Mouse (Mus musculus): ENCODE results near the gene Olfr847. TPM values are rescaled to one million over a fixed set of nuclear protein-coding genes. Genes with fewer than 3 reads are reported as not detected.

The Olfr847 gene
- polyA plus RNA-seq (2012; fragmentation: generic; extraction: Trizol), result 0.02 TPM

GRCm38 (mm10) chr9:19378569-19378968 lies at the start of gene Olfr847:
Gene Olfr847 (minus strand): TSS chr9:19378669.
- no peak within 1 kb of the TSS for H3K4me3 ChIP-seq
- no peaks in the 10 kb centered on the region for H3K79me2 ChIP-seq (ENCODE audit: control insufficient read depth, insufficient read depth)
- no peak within 1 kb of the TSS for H3K4me2 ChIP-seq (ENCODE audit: low read depth)
- no peaks in the 10 kb centered on the region for H3K27me3 ChIP-seq (ENCODE audit: control insufficient read depth, insufficient read depth, insufficient read length)
- H3K36me3 ChIP-seq (ENCODE audit: control insufficient read depth, insufficient read depth), result no peaks in the 10 kb centered on the region
- H3ac ChIP-seq (ENCODE audit: control insufficient read depth, insufficient read length), result no peak within 1 kb of the TSS
- TF ChIP-seq TCF3 (IDR thresholded peaks at IDR 0.05; ENCODE audit: insufficient read length, low read depth) (no peak), POLR2A (IDR thresholded peaks at IDR 0.05; ENCODE audit: insufficient read length, low read depth) (no peak), SRF (IDR thresholded peaks at IDR 0.05; ENCODE audit: control insufficient read depth, insufficient read length, low read depth) (no peak), TCF12 (IDR thresholded peaks at IDR 0.05; ENCODE audit: insufficient read depth, poor library complexity, severe bottlenecking) (no peak), CEBPB (IDR thresholded peaks at IDR 0.05; ENCODE audit: insufficient read depth, poor library complexity, severe bottlenecking) (no peak), MYOG (IDR thresholded peaks at IDR 0.05; ENCODE audit: control insufficient read depth in 1 of 3, insufficient read depth in 1 of 3, insufficient read length in 2 of 3, low read depth in 2 of 3) (no peak), E2F4 (IDR thresholded peaks at IDR 0.05; ENCODE audit: insufficient read depth) (no peak), USF1 (IDR thresholded peaks at IDR 0.05; ENCODE audit: low read depth) (no peak), REST (IDR thresholded peaks at IDR 0.05; ENCODE audit: insufficient read depth, insufficient read length) (no peak), MYOD1 (IDR thresholded peaks at IDR 0.05; ENCODE audit: control insufficient read depth in 1 of 3, insufficient read length in 2 of 3, low read depth in 2 of 3) (no peak), POLR2AphosphoS2 (IDR thresholded peaks at IDR 0.05; ENCODE audit: insufficient read length, low read depth) (no peak), MAX (IDR thresholded peaks at IDR 0.05; ENCODE audit: low read depth) (no peak)

- TF ChIP-seq E2F4 (IDR thresholded peaks at IDR 0.05; ENCODE audit: insufficient read depth) (no peak), TCF3 (IDR thresholded peaks at IDR 0.05; ENCODE audit: insufficient read length, low read depth) (no peak), MAX (IDR thresholded peaks at IDR 0.05; ENCODE audit: low read depth) (no peak), POLR2A (IDR thresholded peaks at IDR 0.05; ENCODE audit: insufficient read length, low read depth) (no peak), MYOD1 (IDR thresholded peaks at IDR 0.05; ENCODE audit: control insufficient read depth in 1 of 3, insufficient read length in 2 of 3, low read depth in 2 of 3) (no peak), REST (IDR thresholded peaks at IDR 0.05; ENCODE audit: insufficient read depth, insufficient read length) (no peak), SRF (IDR thresholded peaks at IDR 0.05; ENCODE audit: control insufficient read depth, insufficient read length, low read depth) (no peak), TCF12 (IDR thresholded peaks at IDR 0.05; ENCODE audit: insufficient read depth, poor library complexity, severe bottlenecking) (no peak), MYOG (IDR thresholded peaks at IDR 0.05; ENCODE audit: control insufficient read depth in 1 of 3, insufficient read depth in 1 of 3, insufficient read length in 2 of 3, low read depth in 2 of 3) (no peak), CEBPB (IDR thresholded peaks at IDR 0.05; ENCODE audit: insufficient read depth, poor library complexity, severe bottlenecking) (no peak), POLR2AphosphoS2 (IDR thresholded peaks at IDR 0.05; ENCODE audit: insufficient read length, low read depth) (no peak), USF1 (IDR thresholded peaks at IDR 0.05; ENCODE audit: low read depth) (no peak)
- Histone ChIP-seq H3K27me3 (ENCODE audit: control insufficient read depth, insufficient read depth, insufficient read length) (no peaks in the 10 kb centered on the region), H3K4me3 (no peak within 1 kb of the TSS)
These were observed 14.6 kb downstream of the Olfr847 start, which contains the start of gene Olfr846 for GRCm38 (mm10) chr9:19363905-19364304. Gene Olfr846 (minus strand): TSS chr9:19364005.

DNA sequence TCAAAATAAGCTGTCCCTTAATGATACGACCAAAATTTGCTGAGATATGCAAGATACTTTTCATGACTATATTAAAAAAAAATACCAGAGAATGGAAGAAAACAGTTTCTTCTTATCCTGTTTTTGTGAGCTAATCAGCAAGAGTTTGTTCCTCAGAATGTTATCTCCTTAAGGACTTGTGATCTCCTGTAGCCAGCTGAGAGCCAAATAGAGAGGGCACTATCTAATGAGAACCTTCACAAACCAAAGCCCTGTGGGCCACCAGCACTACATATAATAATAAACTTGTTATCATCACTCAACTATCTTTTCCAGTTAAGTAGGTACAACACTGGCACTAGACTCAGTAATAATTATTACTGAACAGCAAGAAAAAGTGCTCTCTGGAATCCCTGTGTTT lies 42.3 kb downstream of the Olfr847 start, which contains the start of gene Olfr845:
TSS of gene Olfr845 (plus strand) at position 301 of the 400 bp plus-strand sequence.
- Histone ChIP-seq H3ac (ENCODE audit: control insufficient read depth, insufficient read length) (no peak within 1 kb of the TSS), H3K36me3 (ENCODE audit: control insufficient read depth, insufficient read depth) (no peaks in the 10 kb centered on the region), H3K4me3 (no peak within 1 kb of the TSS), H3K4me2 (ENCODE audit: low read depth) (no peak within 1 kb of the TSS), H3K79me2 (ENCODE audit: control insufficient read depth, insufficient read depth) (no peaks in the 10 kb centered on the region), H3K27me3 (ENCODE audit: control insufficient read depth, insufficient read depth, insufficient read length) (no peaks in the 10 kb centered on the region)
- TF ChIP-seq TCF12 (IDR thresholded peaks at IDR 0.05; ENCODE audit: insufficient read depth, poor library complexity, severe bottlenecking) (no peak), MAX (IDR thresholded peaks at IDR 0.05; ENCODE audit: low read depth) (no peak), REST (IDR thresholded peaks at IDR 0.05; ENCODE audit: insufficient read depth, insufficient read length) (no peak), SRF (IDR thresholded peaks at IDR 0.05; ENCODE audit: control insufficient read depth, insufficient read length, low read depth) (no peak)

More at GRCm38 (mm10) chr9:19363905-19364304, 14.6 kb downstream of the Olfr847 start, which contains the start of gene Olfr846:
- Histone ChIP-seq H3K36me3 (ENCODE audit: control insufficient read depth, insufficient read depth) (no peaks in the 10 kb centered on the region), H3ac (ENCODE audit: control insufficient read depth, insufficient read length) (no peak within 1 kb of the TSS), H3K4me2 (ENCODE audit: low read depth) (no peak within 1 kb of the TSS), H3K79me2 (ENCODE audit: control insufficient read depth, insufficient read depth) (no peaks in the 10 kb centered on the region)

Other genes starting within 250 kb of the Olfr847 start
- gene Olfr837, start 242.4 kb downstream of the Olfr847 start, polyA plus RNA-seq (2012; fragmentation: generic; extraction: Trizol), result not detected
- not detected for gene Olfr839-ps1, start 201.4 kb downstream of the Olfr847 start, polyA plus RNA-seq (2012; fragmentation: generic; extraction: Trizol)
- not detected for gene Olfr843, start 126.7 kb downstream of the Olfr847 start, polyA plus RNA-seq (2012; fragmentation: generic; extraction: Trizol)
- gene Olfr844, start 62.3 kb downstream of the Olfr847 start, polyA plus RNA-seq (2012; fragmentation: generic; extraction: Trizol), result not detected
- gene Olfr845, start 42.2 kb downstream of the Olfr847 start, polyA plus RNA-seq (2012; fragmentation: generic; extraction: Trizol), result not detected
- not detected for gene Olfr846, start 14.7 kb downstream of the Olfr847 start, polyA plus RNA-seq (2012; fragmentation: generic; extraction: Trizol)
- not detected for gene Olfr849, start 61.6 kb upstream of the Olfr847 start, polyA plus RNA-seq (2012; fragmentation: generic; extraction: Trizol)
- not detected for gene Olfr850, start 99.6 kb upstream of the Olfr847 start, polyA plus RNA-seq (2012; fragmentation: generic; extraction: Trizol)
- not detected for gene Olfr851, start 114.6 kb upstream of the Olfr847 start, polyA plus RNA-seq (2012; fragmentation: generic; extraction: Trizol)
- gene Olfr853, start 162.4 kb upstream of the Olfr847 start, polyA plus RNA-seq (2012; fragmentation: generic; extraction: Trizol), result not detected
- gene Olfr854, start 188.7 kb upstream of the Olfr847 start, polyA plus RNA-seq (2012; fragmentation: generic; extraction: Trizol), result not detected
- not detected for gene Olfr855, start 203.9 kb upstream of the Olfr847 start, polyA plus RNA-seq (2012; fragmentation: generic; extraction: Trizol)
- gene Zfp317, start 243.4 kb upstream of the Olfr847 start, polyA plus RNA-seq (2012; fragmentation: generic; extraction: Trizol), result 5.9 TPM

Measured in myocyte (in vitro differentiated cells).